Mouse (Mus musculus): ENCODE data around the gene Fem1a.

DNA sequence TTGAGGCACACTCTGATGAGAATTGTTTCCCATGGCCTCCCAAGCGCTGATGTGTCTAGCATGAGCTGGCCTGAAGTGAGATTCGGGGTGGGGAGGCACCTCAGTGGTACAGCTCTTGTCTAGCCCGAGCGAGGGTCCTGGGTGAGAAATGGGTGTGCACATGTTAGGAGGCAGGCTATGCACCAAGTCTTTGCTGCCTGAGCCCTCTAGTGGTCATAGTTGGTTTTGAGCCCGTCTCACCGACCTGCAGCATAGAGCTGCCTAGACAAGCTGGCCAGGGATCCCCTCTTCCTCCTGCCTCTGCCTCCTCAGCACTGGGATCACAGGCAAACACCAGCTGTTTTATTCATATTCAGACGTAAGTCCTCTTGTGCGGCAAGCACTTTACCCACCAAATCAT is 7.4 kb downstream of the Fem1a start:
- TF ChIP-seq CTCF (IDR thresholded peaks at IDR 0.05; ENCODE audit: borderline replicate concordance, extremely low read depth, insufficient read depth, insufficient read length) (peak; percentile 90), POLR2A (IDR thresholded peaks at IDR 0.05; ENCODE audit: borderline replicate concordance, extremely low read depth, insufficient read depth, insufficient read length, poor library complexity, severe bottlenecking) (no peak)

Measured in brain, embryonic 14.5 days (tissue).